Mouse (Mus musculus): ENCODE measurements around the gene Crip1.

Gene Crip1

DNA sequence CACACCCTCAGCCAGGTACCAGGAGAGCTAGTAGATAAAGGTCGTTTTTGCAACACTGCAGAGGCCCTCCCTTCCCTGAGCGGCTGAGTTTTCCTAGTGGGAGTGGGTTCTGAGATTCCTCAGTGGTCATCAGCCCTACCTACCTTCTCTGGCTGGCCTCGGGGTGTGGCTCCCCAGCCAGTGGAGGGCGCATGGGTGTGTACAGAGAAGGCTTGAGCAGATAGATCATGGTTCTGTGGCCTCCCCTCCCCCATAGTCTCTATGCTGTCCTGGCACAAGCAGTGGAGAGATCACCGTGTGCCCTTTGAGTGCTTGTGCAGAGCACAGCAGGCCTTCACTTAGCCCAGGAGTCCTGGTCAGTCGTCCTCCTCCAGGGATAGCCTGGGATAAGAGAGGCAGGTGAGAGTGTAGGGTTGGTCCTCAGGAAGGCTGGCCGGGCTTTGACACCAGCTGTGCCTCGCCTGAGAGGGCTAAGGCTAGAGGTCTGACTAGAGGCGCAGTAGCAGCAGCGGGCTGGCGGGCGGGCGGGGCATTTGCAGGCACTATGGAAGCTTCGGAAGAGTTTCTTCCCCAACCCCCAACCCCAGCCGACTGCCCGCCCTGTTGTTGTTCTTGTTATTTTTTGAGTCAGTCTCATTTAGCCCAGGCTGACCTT lies 2.4 kb downstream of the Crip1 start:
- peak in 1 of 2 experiments; percentile 62 for DNase-seq (ENCODE audit: low spot score in 2 of 2)

DNA sequence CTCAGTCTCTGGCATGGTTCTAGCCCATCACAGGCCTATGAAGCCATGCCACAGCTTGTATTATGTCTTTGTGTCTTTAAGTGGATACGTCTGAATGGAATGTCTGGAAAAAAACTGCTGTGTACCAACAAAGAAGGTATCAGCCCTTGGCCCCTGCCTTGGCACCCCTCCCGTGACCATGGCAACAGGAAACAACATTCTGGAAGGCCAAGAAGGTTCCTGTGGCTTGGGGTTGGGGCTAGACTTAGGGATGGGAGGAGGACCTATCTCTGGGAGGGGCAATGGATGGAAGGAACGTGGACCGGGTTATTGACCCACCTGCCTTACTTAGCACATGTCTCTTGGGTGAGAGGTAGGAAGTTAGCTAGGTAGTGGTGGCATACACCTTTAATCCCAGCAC lies 3.2 kb downstream of the Crip1 start:
- DNase-seq (ENCODE audit: low spot score in 2 of 2), result no peak

DNA sequence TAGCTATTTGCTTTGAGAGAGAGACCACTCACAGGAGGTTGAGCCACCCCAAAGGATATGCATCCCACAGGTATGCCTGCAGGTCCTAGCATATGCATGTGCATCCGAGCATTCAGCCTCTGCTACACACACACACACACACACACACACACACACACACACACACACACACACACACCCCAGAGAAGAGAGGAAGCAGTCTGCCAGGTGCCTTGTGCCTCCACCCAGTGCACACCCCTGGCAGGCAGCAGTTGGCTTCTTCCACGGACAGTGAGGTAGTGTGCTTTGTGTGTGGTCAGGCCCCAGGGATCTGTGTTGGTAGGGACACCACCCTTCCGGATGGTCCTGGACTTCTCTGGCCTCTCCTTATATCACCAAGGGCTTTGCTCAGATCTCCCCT lies 3.8 kb downstream of the Crip1 start:
- DNase-seq (ENCODE audit: low spot score in 2 of 2), result peak in 1 of 2 experiments; percentile 44

DNA sequence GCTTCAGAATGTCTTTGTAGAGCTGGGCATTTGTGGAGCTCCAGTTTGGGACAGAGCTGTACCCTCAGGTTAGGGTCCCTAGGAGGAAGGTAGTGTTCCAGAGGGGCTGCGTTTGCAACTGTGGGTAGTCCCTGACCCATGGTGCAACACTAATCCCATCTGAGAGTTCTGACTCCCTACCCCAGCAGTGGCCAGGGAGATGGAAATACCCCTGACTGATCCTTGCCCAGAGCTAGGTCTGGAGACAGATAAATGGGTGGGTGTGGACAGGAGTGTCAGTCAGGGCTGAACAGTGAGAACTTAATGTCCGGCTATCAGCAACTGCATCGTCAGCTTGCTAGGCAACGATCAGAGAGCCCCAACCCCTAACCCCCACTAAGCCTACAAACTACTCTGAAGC lies 4.5 kb downstream of the Crip1 start:
- no peak for DNase-seq (ENCODE audit: low spot score in 2 of 2)

DNA sequence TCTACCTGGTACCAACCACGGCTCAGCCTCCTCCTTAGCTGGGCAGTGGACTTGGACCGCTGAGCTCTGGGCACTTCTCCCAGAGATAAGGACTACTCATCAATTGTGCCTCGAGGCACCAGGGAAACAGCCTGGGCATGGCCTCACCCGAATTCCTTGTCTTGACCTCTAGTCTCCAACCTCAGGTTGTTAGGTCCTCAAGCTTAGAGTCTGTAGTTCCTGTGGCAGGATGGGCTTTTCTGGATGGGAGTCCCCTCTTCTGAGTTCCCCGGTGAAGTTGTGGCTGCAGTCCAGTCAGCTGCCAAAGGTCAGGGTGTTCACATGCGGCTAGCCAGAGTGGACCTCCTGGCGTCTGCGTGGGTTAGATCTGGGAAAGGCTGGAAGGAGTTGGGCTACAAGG lies 4.9 kb downstream of the Crip1 start:
- no peak for DNase-seq (ENCODE audit: low spot score in 2 of 2)

DNA sequence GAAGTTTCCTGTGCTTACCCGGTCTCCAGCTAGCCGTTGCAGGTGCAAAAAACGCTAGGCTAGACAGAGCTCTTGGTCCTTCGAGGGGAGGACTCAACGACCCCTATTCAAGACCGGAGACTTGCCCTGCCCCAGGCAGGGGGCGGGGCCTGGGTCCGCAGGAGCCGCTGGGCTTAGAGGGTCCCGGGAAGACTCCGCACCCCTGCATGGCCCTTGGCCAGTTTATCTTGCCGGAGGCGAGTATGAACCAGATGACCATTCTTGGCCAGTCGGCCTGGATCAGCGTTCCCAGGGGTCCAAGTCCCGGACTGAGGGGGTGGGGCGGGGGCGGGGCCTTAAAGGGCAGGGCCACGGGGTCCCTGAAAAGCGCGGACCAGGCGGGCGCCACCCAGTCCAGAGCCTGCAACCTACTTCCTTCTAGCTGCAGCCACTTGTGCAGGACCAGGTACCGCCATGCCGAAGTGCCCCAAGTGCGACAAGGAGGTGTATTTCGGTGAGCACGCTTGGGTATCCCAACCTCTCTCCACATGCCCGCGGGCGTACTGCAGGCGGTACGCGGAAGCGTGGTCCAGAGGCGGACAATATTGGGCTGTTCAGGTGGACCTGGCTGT lies 5.7 kb downstream of the Crip1 start:
- DNase-seq (ENCODE audit: low spot score in 2 of 2), result peak; percentile 56 to 57

DNA sequence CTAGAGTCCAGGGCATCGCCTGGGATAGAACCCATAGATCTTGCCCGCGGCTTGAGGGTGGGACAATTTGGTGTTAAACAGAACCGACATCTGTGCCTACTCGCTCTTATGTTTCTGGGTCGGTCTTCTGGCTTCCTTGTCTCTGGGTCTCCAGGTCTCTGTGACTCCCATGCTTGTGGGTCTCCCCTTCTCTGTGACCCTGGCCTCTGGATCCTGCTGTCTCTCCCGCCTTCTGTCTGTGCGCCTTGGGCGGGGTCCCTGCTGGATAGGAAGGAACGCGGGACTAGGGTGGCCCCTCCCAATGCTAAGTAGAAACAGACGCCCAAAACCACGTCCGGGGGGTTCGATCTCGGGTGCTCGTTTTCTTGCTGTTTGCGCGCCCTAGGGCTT lies 6.2 kb downstream of the Crip1 start:
- DNase-seq (ENCODE audit: low spot score in 2 of 2), result peak; percentile 61 to 66

DNA sequence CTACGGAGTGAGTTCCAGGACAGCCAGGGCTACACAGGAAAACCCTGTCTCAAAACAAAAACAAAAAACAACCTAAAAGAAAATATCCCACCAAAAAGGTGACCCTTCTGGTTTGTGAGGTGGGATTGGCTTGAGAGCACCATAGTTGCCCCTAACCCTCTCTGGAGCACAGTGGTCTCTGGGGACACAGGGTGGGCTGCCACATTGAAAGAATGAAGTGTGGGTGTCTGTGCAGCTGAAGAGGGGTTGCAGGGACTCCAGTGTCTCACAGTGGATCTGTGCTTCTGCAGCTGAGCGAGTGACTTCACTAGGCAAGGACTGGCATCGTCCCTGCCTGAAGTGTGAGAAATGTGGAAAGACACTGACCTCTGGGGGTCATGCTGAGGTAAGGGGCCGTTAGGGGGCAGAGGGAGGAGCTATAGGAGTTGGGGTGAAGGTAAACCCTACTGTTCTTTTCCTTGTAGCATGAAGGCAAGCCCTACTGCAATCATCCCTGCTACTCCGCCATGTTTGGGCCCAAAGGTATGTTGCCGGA lies 6.9 kb downstream of the Crip1 start:
- DNase-seq (ENCODE audit: low spot score in 2 of 2), result no peak

DNA sequence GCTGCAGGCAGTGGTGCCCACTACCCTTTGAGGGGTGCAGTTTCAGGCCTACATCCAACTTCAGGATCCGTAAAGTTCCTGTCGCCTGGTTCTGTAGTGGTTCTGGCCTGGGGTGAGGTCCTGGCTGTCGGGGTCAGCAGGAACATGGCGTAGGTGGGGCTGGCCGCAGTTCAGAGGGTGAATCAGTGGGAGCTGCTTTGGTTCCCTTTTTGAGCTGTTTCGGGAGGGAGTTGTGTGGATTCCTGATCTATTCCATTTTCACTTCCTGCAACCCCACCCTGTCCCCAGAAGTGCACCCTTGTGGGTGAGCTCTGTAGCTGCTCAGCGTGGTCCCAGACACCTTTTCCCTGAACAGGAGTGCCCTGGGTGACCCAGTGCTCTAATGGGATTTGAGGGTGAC lies 7.9 kb downstream of the Crip1 start:
- no peak for DNase-seq (ENCODE audit: low spot score in 2 of 2)

DNA sequence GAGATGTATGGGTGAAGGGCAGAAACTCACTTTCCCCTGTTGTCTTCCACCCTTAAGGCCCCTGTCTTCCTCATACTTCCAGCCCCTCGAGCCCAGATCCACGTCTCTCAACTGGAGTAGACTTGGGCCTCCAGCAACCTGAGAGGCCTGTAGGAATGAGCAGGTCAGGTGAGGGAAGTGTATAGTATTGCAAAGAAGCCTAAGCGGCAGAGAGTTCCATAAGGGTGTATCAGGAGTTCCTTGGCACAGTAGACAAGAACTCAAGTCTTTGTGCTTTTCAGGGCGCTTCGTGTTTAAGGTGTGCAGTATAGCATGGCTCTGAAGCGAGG lies 8.6 kb downstream of the Crip1 start:
- no peak for DNase-seq (ENCODE audit: low spot score in 2 of 2)

DNA sequence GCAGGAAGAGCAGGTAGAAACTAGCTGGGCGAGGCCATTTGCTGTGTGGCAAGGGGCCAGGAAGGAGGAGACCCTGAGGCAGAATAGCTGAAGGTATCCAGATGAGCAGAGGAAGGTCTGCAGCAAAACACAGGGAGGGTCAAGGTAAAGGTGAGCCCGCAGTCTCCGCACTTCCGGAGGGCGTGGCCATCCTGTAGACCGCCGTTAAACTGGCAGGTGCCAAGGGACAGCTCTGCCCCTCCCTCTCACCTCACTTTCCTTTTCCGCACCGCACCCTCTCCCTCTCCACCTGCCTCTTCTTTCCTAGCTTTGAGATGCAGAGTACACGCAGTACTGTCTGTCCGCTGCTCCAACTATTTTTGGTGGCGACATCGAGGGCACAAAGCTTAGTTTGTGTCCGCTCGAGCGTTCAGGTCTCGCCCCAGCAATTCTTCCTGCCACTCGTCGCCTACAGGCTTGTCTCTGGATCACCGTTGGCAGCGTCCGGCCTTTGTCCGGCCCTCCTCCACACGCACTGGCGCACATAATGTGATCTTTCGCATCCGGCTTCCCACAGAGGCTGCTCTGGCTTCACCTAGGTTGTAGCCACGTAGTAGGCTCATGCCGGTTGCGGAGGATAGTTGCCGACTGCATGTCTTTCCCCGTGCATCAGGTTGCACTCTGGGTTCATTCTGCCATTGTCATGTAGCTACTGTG lies 9.1 kb downstream of the Crip1 start:
- DNase-seq (ENCODE audit: low spot score in 2 of 2), result peak; percentile 59 to 63

DNA sequence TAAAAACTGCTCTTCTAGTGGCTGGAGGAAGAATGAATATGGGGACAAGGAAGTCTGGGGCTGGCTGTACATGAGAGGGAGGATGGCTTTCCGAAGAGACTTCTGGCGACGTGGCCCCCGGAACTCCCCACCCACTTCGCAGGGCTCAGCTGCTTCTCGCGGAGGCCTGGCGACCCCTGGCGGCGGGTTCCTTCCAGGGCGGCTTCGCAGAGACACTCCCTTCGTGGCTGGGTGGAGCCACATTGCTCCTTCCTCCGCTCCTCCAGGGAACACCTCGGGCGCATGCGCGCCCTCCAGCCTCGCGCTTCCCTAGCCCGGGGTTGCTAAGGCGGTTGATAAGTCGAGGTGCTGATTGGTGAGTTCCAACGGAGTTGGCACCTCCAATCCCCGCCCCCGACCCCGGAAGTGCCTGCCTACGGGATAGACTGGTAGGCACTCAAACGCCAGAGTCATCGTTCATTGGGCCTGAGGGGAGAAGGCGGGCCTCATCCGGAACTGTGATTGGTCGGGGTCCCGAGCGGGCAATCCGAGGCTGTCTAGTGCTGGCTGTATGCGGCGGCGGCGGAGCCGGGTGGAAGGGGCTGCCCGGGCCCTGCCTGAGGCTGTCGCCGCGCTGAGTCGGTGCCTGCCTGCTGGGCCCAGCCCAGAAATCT lies 9.9 kb downstream of the Crip1 start, which contains the start of gene Tedc1:
Gene Tedc1 (plus strand): TSS at position 535 of the 653 bp plus-strand sequence.
- DNase-seq (ENCODE audit: low spot score in 2 of 2), result peak; percentile 99

DNA sequence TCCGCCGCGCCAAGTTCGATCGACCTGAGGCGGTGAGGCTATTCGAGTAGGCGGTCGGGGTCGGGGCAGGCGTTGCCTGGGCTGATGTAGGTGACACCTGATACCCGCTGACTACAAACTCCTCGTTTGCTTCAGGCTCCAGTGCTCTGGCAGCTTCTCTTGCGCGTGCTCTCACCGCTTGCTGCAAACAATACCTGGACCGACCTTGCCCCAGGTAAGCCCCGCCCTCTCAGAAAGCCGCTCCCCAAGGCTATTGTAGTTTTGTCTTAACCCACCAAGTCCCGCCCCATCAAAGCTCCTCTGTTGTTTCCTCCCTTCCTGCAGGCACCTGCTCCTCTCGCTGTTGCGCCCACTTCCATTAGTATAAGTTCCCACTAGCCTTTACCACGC lies 10.4 kb downstream of the Crip1 start:
- DNase-seq (ENCODE audit: low spot score in 2 of 2), result no peak

DNA sequence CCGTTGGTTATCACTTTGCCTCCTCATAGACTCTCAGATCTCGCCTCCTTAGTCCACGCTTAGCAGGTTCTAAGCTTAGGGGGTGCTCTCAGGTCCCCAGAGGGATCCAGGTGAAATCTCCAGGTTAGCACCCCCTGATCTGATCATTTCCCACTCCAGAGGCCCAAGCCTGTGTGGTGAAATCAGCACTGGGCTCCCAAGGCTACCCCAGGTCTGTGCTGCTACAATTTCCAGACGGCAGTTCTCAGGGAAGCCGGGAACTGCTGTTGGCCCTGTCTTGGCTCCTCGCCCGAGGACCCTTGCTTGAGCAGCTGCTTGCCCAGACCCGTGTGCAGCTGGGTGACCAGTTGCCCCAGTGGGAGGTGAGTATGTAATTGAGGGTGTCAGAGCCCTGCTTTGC lies 10.9 kb downstream of the Crip1 start:
- DNase-seq (ENCODE audit: low spot score in 2 of 2), result no peak

DNA sequence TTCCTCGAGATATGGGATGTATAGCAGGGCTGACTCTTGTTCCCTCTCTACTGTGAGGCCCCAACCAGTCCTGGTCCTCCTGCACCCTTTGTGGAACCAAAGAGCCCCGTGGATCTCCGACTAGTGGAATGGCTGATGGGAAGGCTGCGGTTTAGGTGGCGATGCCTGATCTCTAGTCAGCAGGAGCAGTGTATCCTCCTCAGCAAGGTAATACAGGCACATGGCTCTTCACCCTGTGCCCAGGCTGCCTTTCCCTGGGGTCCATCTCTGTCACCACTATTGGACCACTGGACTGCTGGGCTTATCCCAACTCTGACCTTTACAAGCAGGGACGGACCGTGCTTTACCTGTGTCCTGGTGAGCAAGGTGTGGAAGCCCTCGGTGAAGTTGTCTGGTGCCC lies 11.4 kb downstream of the Crip1 start:
- no peak for DNase-seq (ENCODE audit: low spot score in 2 of 2)

DNA sequence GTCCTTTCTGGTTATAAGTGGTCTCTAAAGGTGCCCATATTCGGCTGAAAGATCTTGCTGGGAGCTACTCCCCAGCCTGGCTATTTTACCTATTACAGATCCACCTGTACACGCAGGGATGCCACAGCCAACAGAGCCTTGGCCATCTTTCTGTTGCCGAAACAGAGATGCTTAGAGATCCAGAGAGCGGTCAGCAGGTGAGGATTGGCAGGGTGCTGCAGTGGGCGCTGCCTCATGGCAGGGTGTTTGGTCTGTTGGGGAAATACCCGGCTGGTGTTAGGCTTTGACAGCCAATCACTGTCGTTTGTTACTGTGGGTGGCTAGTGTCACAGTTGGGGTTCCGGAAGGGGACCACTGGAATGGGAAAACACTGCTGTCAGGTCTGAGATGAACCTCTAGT lies 11.9 kb downstream of the Crip1 start:
- DNase-seq (ENCODE audit: low spot score in 2 of 2), result no peak

DNA sequence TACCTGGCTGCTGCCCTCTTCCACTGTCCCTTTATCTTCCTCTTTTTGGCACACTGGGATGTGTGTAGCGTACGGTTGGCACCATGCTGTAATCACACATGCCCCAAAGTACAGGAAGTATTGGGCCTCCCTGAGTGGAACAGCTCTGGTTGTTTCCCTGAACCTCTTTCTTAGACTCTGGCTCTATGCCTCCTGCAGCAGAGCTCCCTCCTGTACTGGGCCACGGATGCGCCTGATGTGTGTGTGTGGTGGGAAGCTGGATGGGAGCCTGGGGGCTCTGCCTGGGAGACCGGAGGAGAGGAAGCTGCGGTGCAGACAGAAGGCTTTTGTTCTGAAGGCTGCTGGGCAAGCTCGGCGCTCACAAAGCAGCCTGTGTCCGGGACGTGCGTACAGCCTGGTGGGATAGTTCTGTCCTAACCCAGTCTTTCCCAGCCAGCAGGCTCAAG lies 17.5 kb downstream of the Crip1 start:
- DNase-seq (ENCODE audit: low spot score in 2 of 2), result no peak

DNA sequence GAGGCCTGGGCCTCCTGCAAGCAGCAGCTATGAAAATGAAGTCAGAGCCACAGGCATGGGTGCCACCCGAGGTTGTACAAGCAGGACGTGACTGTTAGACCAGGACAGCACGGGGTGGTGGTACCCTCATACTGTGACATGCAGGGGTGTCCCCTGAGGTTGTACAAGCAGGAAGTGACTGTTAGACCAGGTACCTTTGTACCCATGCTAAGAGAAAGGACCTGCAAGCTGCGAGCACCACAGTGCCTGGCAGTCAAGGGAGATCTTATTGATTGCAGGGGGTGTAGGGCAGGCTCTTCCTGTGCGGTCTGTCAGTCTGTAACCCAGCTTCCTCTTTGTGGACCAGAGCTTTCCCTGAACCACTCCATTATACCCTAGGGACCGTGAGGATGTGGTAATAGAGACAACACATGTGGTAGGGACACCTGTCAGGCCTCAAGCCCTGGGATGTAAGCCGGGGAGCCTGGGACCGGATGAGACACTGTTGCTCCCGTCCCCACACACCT lies 22.0 kb downstream of the Crip1 start:
- DNase-seq (ENCODE audit: low spot score in 2 of 2), result peak; percentile 71 to 79

DNA sequence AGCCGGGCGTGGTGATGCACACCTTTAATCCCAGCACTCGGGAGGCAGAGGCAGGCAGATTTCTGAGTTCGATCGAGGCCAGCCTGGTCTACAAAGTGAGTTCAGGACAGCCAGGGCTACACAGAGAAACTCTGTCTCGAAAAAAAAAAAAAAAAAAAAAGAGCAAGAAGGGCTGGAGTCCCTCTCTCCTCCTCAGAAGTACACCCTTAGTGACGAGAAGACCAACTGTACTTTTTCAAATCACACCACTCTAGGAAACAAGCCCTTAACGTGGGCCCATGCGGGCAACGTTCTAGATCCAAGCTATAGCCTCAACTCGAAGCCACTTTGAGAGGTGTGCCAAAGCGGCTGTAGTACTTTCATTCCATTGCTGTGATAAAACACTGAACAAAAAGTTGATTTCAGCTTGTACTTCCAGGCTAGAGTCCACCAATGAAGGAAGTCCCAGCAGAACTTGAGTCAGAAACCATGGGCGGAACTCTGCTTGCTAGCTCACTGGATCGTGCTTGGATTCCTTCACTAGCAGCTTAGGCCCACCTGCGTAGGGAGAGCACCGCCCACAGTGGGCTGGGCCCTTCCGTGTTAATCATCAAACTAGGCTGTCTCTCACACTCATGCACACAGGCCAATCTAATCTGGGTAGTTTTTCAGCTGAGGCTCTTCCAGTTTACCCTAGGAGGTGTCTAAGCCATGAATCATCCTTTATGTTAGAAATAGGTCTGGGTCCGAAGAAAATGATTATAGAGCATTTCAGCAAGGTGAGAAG lies 31.0 kb downstream of the Crip1 start:
- no peak for DNase-seq (ENCODE audit: low spot score in 2 of 2)

DNA sequence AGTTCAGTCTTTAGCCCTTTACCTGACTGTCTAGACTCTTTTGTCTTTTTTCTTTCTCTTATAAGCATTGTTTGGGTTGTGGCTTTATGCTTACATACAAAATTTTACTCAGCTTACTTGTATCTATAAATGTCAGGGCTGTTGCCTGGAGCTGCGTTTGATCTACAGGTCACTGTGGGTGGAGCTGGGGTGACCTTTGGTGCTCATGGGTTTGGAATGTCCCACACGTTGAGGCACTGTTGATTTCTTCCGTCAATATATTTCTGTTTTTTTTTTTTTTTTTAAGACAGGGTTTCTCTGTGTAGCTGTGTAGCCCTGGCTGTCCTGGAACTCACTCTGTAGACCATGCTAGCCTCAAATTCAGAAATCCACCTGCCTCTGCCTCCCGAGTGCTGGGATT lies 34.9 kb downstream of the Crip1 start:
- DNase-seq (ENCODE audit: low spot score in 2 of 2), result no peak

DNA sequence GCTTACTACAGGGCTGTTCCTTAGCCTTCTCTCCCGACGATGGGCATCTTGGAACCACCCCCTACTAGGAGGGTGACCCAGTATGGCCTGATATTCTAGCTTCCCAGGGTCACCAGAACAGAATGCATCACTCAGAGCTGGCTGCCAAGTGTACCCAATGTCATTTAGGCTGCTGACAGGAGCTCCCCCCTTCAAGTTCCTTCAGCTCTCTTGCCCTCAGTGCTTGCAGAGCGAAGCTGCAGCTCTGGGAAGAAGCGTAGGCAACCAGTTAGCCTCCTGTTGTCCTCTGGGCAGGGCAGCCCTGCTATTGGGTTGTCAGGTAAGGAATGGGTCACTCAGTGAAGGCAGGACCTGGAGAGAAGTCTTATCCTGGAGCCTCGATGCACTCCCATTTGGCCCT lies 38.8 kb downstream of the Crip1 start:
- no peak for DNase-seq (ENCODE audit: low spot score in 2 of 2)
